Mouse (Mus musculus) liver, embryonic 14.5 days (tissue): ENCODE data around the gene Slc38a6.

Experiments used
- CTCF ChIP-seq: IDR thresholded peaks from 2 replicates; pipeline ENCODE4 v1.5.1; 2016; ENCODE audit warnings: antibody characterized with exemption, low read depth, control low read depth
- EP300 ChIP-seq: IDR thresholded peaks from 2 replicates; pipeline ENCODE4 v1.6.1; 2016; ENCODE audit warnings: antibody characterized with exemption, low read depth

DNA sequence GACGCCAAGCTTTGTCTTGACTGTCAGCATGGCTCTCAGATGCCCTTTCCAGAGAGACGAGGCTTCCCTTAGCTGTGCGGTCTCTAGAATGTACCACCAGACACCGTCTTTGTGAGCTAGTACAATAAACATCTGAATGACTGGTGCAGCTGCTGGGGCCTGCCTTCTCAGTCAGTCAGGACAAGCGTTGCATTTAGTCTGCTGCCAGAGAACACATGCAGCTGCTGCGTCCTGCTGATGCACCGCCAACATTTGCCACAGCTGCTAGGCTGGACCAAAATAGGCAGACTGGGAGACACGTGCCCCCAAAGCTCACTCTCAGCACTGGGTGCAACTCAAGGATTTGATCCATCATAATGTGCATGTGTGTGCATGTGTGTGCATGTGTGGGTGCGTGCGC, 44.6 kb upstream of the Slc38a6 start:
- TF ChIP-seq EP300 = no peak
- no peak for TF ChIP-seq CTCF
